Comparison of ENCODE assay signal across 21 mouse cellular contexts in the genomic region with DNA sequence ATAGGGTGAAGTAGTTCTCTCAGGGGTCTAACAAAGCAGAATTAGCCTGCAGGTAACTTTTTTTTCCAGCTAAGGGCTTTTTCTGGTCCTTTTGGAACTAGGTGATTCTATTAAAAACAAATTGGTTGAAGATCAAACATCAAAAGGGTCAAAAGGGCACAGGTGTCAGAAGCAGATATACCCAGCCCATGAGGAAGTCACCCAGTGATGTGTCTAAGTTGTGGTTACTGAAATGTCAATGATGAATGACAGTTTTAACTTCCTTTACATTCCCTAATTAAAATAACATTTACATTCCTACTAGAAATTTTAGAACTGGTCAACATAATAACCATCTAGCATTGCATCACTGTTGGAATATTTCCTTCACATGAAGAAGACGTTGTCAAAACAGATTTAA. TPM values are rescaled to one million over a fixed set of nuclear protein-coding genes. Genes with fewer than 3 reads are reported as not detected.
"Had no signal": no experiment of that assay in that cellular context is flagged by ENCODE, and none has a peak within 500 bp of the region (broad histone marks: within the 10 kb centered on the region; RNA-seq: fewer than 3 reads in every experiment).

No protein-coding gene starts in this region.

- DNase-seq: liver, postnatal 0 days; lung, adult 2 months; lung, postnatal 14 days; lung, postnatal 36 days; right cerebral cortex, adult 18-20 months; right cerebral cortex, postnatal 25 days; right cerebral cortex, postnatal 4 days; spleen, adult 18-20 months; thymus, adult 18-20 months; thymus, postnatal 14 days; thymus, postnatal 36 days had no signal

- ATAC-seq: liver, postnatal 0 days; lung, postnatal 0 days; midbrain, embryonic 13.5 days; midbrain, embryonic 15.5 days had no signal

- H3K27ac ChIP-seq: liver, embryonic 15.5 days; lung, embryonic 15.5 days; macrophage; midbrain, embryonic 13.5 days; midbrain, embryonic 15.5 days; neural tube, embryonic 12.5 days had no signal

- H3K9ac ChIP-seq: liver, embryonic 15.5 days; liver, postnatal 0 days; lung, embryonic 15.5 days; midbrain, embryonic 13.5 days; midbrain, embryonic 15.5 days; neural tube, embryonic 12.5 days had no signal

- H3K27me3 ChIP-seq: liver, embryonic 15.5 days; lung, embryonic 15.5 days; megakaryocyte, embryonic 14.5 days; midbrain, embryonic 13.5 days; midbrain, embryonic 15.5 days; neural tube, embryonic 12.5 days had no signal

- H3K4me3 ChIP-seq: liver, embryonic 15.5 days; lung, embryonic 15.5 days; midbrain, embryonic 13.5 days; midbrain, embryonic 15.5 days; neural tube, embryonic 12.5 days had no signal

- H3K9me3 ChIP-seq: liver, embryonic 15.5 days; lung, embryonic 15.5 days; megakaryocyte, embryonic 14.5 days; midbrain, embryonic 13.5 days; midbrain, embryonic 15.5 days; neural tube, embryonic 12.5 days had no signal

- H3K36me3 ChIP-seq: liver, embryonic 15.5 days; lung, embryonic 15.5 days; midbrain, embryonic 13.5 days; midbrain, embryonic 15.5 days; neural tube, embryonic 12.5 days had no signal

- H3K4me1 ChIP-seq: liver, embryonic 15.5 days; lung, embryonic 15.5 days; midbrain, embryonic 13.5 days; midbrain, embryonic 15.5 days; neural tube, embryonic 12.5 days had no signal

RNA-seq across cellular contexts. Expression of a gene that starts 27.7 kb away (rescaled TPM):
- total RNA-seq: monocyte, adult 5-6 weeks had no signal
- polyA plus RNA-seq: macrophage; midbrain, embryonic 15.5 days; neural tube, embryonic 14.5 days had no signal
